Mouse (Mus musculus) neural tube, embryonic 10.5 days (tissue): ENCODE results near the gene Zgrf1.
A peak's percentile ranks its signal among the peaks of the same experiment; 100 is the strongest.

Experiments
- DNase-seq: peaks from one replicate; pipeline ENCODE4 v3.0.0-alpha.2; 2017; ENCODE audit warnings: low spot score; ENCODE audit errors: extremely low spot score

Zgrf1 gene

GRCm38 (mm10) chr3:127639875-127640761 is 86.8 kb downstream of the Zgrf1 start:
- peak; percentile 85 for DNase-seq

- DNase-seq = no peak
These were observed 87.7 kb downstream of the Zgrf1 start for GRCm38 (mm10) chr3:127640762-127641700.

- DNase-seq = no peak
These were observed 88.9 kb downstream of the Zgrf1 start for GRCm38 (mm10) chr3:127642211-127642610.

GRCm38 (mm10) chr3:127646156-127646825 is 93.0 kb downstream of the Zgrf1 start:
- no peak for DNase-seq

GRCm38 (mm10) chr3:127651742-127652653 is 98.7 kb downstream of the Zgrf1 start:
- DNase-seq = no peak

- no peak for DNase-seq
These were observed 107.4 kb downstream of the Zgrf1 start for GRCm38 (mm10) chr3:127660712-127661111.

- DNase-seq = no peak
These were observed 108.6 kb downstream of the Zgrf1 start for GRCm38 (mm10) chr3:127661646-127662531.
